Mouse (Mus musculus) hindbrain, embryonic 16.5 days (tissue): ENCODE data around the gene Hdac9. TPM values are rescaled to one million over a fixed set of nuclear protein-coding genes. Genes with fewer than 3 reads are reported as not detected.

Experiments used
- ATAC-seq: fragments of 200-750 bp; cut with Nextera tagmentation; 2 replicates; pipeline ENCODE4 v1.8.0; 2017; ENCODE audit warnings: moderate TSS enrichment, moderate library complexity
- H3K27ac ChIP-seq: fragments of 300-500 bp; sonication (generic); 2 replicates; pipeline ENCODE4 v1.5.1; 2014; ENCODE audit warnings: low read depth, mild to moderate bottlenecking, control low read depth, low read length, moderate library complexity
- H3K27me3 ChIP-seq: fragments of 300-500 bp; sonication (generic); replicated peaks from 2 replicates; pipeline ENCODE4 v1.6.1; 2014; ENCODE audit warnings: low read length; ENCODE audit not compliant: control insufficient read depth, insufficient read depth
- H3K36me3 ChIP-seq: fragments of 300-500 bp; sonication (generic); 2 replicates; pipeline ENCODE4 v1.6.1; 2014; ENCODE audit warnings: mild to moderate bottlenecking, low read length, moderate library complexity, mixed read lengths; ENCODE audit not compliant: control insufficient read depth, insufficient read depth
- H3K4me1 ChIP-seq: fragments of 300-500 bp; sonication (generic); 2 replicates; pipeline ENCODE4 v1.6.1; 2014; ENCODE audit warnings: low read depth, low read length; ENCODE audit not compliant: control insufficient read depth, insufficient read depth
- H3K4me2 ChIP-seq: fragments of 300-500 bp; sonication (generic); 2 replicates; pipeline ENCODE4 v1.6.1; 2014; ENCODE audit warnings: mild to moderate bottlenecking, low read length, control low read depth, moderate library complexity
- H3K4me3 ChIP-seq: fragments of 300-500 bp; sonication (generic); 2 replicates; pipeline ENCODE4 v1.5.1; 2014; ENCODE audit warnings: mild to moderate bottlenecking, low read length, control low read depth, moderate library complexity
- H3K9ac ChIP-seq: fragments of 300-500 bp; sonication (generic); 2 replicates; pipeline ENCODE4 v1.6.1; 2014; ENCODE audit warnings: low read depth, mild to moderate bottlenecking, control low read depth, low read length, moderate library complexity
- H3K9me3 ChIP-seq: fragments of 300-500 bp; sonication (generic); 2 replicates; pipeline ENCODE4 v1.6.1; 2014; ENCODE audit warnings: mild to moderate bottlenecking, low read length, moderate library complexity; ENCODE audit not compliant: control insufficient read depth
- WGBS: fragments of 180-500 bp; shearing (Covaris S2); extraction: QIAGEN DNeasy Blood & Tissue Kit; methylation state at CpG from one replicate; pipeline ENCODE4 v1.1.7; 2014; 5-methylcytosine and 5-hydroxymethylcytosine counted together
- polyA plus RNA-seq: library from polyadenylated mRNA; unstranded; fragments of >200 nt; fragmentation: Nextera tagmentation; extraction: Ambion mirVana; gene quantifications from 2 replicates; pipeline ENCODE4 v1.2.1, GENCODE M21; 2015

Hdac9 gene
- polyA plus RNA-seq, 1 experiment from 2014 or later = 10.4 TPM

GRCm38 (mm10) chr12:34660027-34660426 lies 256.9 kb downstream of the Hdac9 start:
- no peak for ATAC-seq
- H3K27me3 ChIP-seq = no peaks in the 10 kb centered on the region
- no peaks in the 10 kb centered on the region for H3K9me3 ChIP-seq
- H3K27ac ChIP-seq = no peak overlapping the region
- H3K36me3 ChIP-seq = no peaks in the 10 kb centered on the region
- no peak overlapping the region for H3K9ac ChIP-seq
- H3K4me3 ChIP-seq = no peak overlapping the region
- no peak overlapping the region for H3K4me2 ChIP-seq
- 50% methylated on average over 5 of the region's 5 CpGs for WGBS
- no peaks in the 10 kb centered on the region for H3K4me1 ChIP-seq

- no peaks in the 10 kb centered on the region for H3K9me3 ChIP-seq
- no peak overlapping the region for H3K4me2 ChIP-seq
Measured at GRCm38 (mm10) chr12:34658568-34658967, 258.3 kb downstream of the Hdac9 start.

DNA sequence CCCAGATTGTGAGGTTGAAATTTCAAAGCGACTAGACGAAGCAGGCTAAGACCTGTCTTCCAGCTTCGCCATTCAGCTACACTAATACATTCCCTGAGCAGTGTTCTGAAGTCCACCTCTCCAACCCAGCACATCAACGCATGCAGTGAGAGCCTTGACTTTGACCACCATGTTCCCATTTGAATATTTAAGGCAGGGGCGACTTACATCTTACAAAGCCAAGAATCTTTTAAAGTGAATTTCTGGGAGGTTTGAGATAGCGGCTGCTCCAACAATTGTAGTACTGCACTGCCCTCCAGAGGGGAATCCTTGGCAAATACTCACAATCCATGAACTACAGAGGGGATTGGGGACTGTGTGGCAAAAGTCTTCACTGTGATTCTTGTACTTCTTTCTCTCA lies 258.8 kb downstream of the Hdac9 start:
- H3K4me3 ChIP-seq = no peak overlapping the region
- peak overlapping the region; percentile 45 for H3K4me2 ChIP-seq
- no peaks in the 10 kb centered on the region for H3K4me1 ChIP-seq
- WGBS = 33% methylated on average over 6 of the region's 6 CpGs
- H3K9ac ChIP-seq = peak overlapping the region; percentile 41; the same call in 1 of the 2 replicates
- peak; percentile 86 for ATAC-seq
- no peak overlapping the region for H3K27ac ChIP-seq
- no peaks in the 10 kb centered on the region for H3K9me3 ChIP-seq
- H3K27me3 ChIP-seq = no peaks in the 10 kb centered on the region
- no peaks in the 10 kb centered on the region for H3K36me3 ChIP-seq

More at GRCm38 (mm10) chr12:34658568-34658967, 258.3 kb downstream of the Hdac9 start:
- Histone ChIP-seq H3K4me1 (no peaks in the 10 kb centered on the region), H3K36me3 (no peaks in the 10 kb centered on the region), H3K9ac (no peak overlapping the region), H3K4me3 (no peak overlapping the region), H3K27ac (no peak overlapping the region), H3K27me3 (no peaks in the 10 kb centered on the region)
- WGBS = 64% methylated on average over 3 of the region's 3 CpGs
- no peak for ATAC-seq

DNA sequence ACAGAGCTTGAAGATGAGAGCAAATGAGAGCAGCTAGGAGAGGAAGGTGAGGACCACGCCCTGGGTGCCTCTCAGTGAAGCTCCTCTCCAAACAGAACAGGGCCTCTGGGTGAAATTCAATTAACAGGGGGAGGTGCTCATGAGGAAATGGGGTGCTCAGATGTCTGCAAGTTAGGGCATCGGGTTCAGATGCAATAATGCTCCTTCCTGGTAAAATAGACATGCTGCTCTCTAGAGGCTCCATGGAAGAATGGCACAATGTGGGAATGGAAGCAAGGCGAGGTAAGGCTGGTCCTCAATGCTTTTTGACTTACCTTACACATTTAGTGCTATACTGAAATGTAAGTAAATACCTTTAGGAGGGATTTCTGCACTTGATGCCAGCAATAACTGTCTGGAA lies 263.3 kb downstream of the Hdac9 start:
- Histone ChIP-seq H3K4me1 (no peaks in the 10 kb centered on the region), H3K36me3 (no peaks in the 10 kb centered on the region), H3K9ac (no peak overlapping the region), H3K4me2 (no peak overlapping the region), H3K9me3 (no peaks in the 10 kb centered on the region), H3K27me3 (no peaks in the 10 kb centered on the region), H3K27ac (no peak overlapping the region), H3K4me3 (no peak overlapping the region)
- WGBS = 34% methylated on average over 3 of the region's 3 CpGs
- no peak for ATAC-seq

- 75% methylated on average over 3 of the region's 3 CpGs for WGBS
Measured at GRCm38 (mm10) chr12:34648753-34649152, 268.1 kb downstream of the Hdac9 start.

GRCm38 (mm10) chr12:34641705-34642259 lies 275.1 kb downstream of the Hdac9 start:
- ATAC-seq = no peak

More at GRCm38 (mm10) chr12:34648753-34649152, 268.1 kb downstream of the Hdac9 start:
- Histone ChIP-seq H3K27me3 (no peaks in the 10 kb centered on the region), H3K4me3 (no peak overlapping the region), H3K27ac (no peak overlapping the region), H3K36me3 (no peaks in the 10 kb centered on the region), H3K9ac (no peak overlapping the region), H3K4me2 (no peak overlapping the region), H3K9me3 (no peaks in the 10 kb centered on the region), H3K4me1 (no peaks in the 10 kb centered on the region)
- no peak for ATAC-seq

GRCm38 (mm10) chr12:34637238-34638124 lies 279.4 kb downstream of the Hdac9 start:
- Histone ChIP-seq H3K4me1 (0 out of 2 replicates have a peak, but pooled peaks cover 2% of the 10 kb centered on the region), H3K36me3 (no peaks in the 10 kb centered on the region), H3K4me2 (no peak overlapping the region), H3K27ac (no peak overlapping the region), H3K4me3 (no peak overlapping the region), H3K27me3 (no peaks in the 10 kb centered on the region), H3K9me3 (no peaks in the 10 kb centered on the region), H3K9ac (no peak overlapping the region)
- no peak for ATAC-seq
- WGBS = 81% methylated on average over 16 of the region's 16 CpGs

More at GRCm38 (mm10) chr12:34641705-34642259, 275.1 kb downstream of the Hdac9 start:
- no peak overlapping the region for H3K4me2 ChIP-seq
- 61% methylated on average over 4 of the region's 4 CpGs for WGBS
- 0 out of 2 replicates have a peak, but pooled peaks cover 2% of the 10 kb centered on the region for H3K4me1 ChIP-seq
- no peak overlapping the region for H3K27ac ChIP-seq
- H3K27me3 ChIP-seq = no peaks in the 10 kb centered on the region
- no peaks in the 10 kb centered on the region for H3K36me3 ChIP-seq
- no peak overlapping the region for H3K9ac ChIP-seq
- H3K4me3 ChIP-seq = no peak overlapping the region
- H3K9me3 ChIP-seq = no peaks in the 10 kb centered on the region

DNA sequence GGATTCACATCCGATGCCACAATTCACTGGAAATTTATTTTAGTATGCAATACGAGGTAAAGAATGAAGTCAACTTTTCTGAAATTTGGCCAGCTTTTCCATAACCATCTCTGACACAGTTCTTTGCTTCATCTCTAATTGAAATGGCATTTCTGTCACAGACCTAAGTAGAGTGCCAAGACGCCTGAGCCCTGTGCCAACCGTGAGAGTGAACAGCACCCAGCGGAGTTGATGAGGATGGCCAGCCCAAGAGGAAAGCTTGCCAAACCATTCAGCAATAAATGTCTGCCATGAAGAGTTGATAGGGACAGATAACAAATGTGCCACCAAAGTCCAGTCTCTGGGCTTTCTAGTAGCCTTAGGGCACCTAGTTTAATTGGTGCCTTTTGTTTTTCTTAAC lies 297.8 kb downstream of the Hdac9 start:
- no peak overlapping the region for H3K4me2 ChIP-seq
- H3K27ac ChIP-seq = no peak overlapping the region
- no peaks in the 10 kb centered on the region for H3K36me3 ChIP-seq
- ATAC-seq = 0 out of 2 replicates have a peak, but pooled peaks have one; percentile 66
- no peak overlapping the region for H3K9ac ChIP-seq
- no peaks in the 10 kb centered on the region for H3K27me3 ChIP-seq
- H3K9me3 ChIP-seq = no peaks in the 10 kb centered on the region
- WGBS = 60% methylated on average over 5 of the region's 5 CpGs
- no peaks in the 10 kb centered on the region for H3K4me1 ChIP-seq
- no peak overlapping the region for H3K4me3 ChIP-seq

- 49% methylated on average over 3 of the region's 3 CpGs for WGBS
- H3K4me3 ChIP-seq = no peak overlapping the region
- peak; percentile 68 for ATAC-seq
Measured at GRCm38 (mm10) chr12:34618321-34618720, 298.6 kb downstream of the Hdac9 start.

More at GRCm38 (mm10) chr12:34618321-34618720, 298.6 kb downstream of the Hdac9 start:
- no peaks in the 10 kb centered on the region for H3K27me3 ChIP-seq
- H3K9me3 ChIP-seq = no peaks in the 10 kb centered on the region
- H3K27ac ChIP-seq = no peak overlapping the region
- no peaks in the 10 kb centered on the region for H3K4me1 ChIP-seq
- H3K9ac ChIP-seq = no peak overlapping the region
- H3K4me2 ChIP-seq = peak overlapping the region; percentile 30; the same call in 1 of the 2 replicates
- H3K36me3 ChIP-seq = no peaks in the 10 kb centered on the region
